ENCODE assay signal across 23 mouse cellular contexts in genomic region chr6:8349060-8349670, GRCm38 (mm10).
DNase-seq lines count a peak whose midpoint lies in the region; ATAC-seq and TF ChIP-seq lines count a peak whose summit lies in the region.
"Had no signal": no experiment of that assay in that cellular context is flagged by ENCODE, and none has a peak within 500 bp of the region (broad histone marks: within the 10 kb centered on the region; RNA-seq: fewer than 3 reads in every experiment).

No protein-coding gene starts in this region.

- H3K4me3 ChIP-seq in G1E (ENCODE audit: low read depth, low read length), result peak overlapping the region; percentile 44; the same call in 1 of the 2 replicates
- peak overlapping the region; percentile 35 for H3K4me3 ChIP-seq in erythroblast, embryonic 14.5 days (replicated peaks)
- no peak overlapping the region for H3K4me3 ChIP-seq in liver, embryonic 12.5 days
- H3K4me3 ChIP-seq in forebrain, embryonic 16.5 days (replicated peaks; ENCODE audit: low read length), result no peak overlapping the region
- H3K4me3 ChIP-seq: forebrain, embryonic 13.5 days; heart, embryonic 12.5 days; kidney, embryonic 15.5 days; limb, embryonic 13.5 days had no signal

- no peak overlapping the region for H3K9ac ChIP-seq in liver, embryonic 12.5 days
- H3K9ac ChIP-seq in forebrain, embryonic 16.5 days (replicated peaks; ENCODE audit: low read depth, low read length), result no peak overlapping the region
- H3K9ac ChIP-seq: forebrain, embryonic 13.5 days; heart, embryonic 12.5 days; kidney, embryonic 15.5 days; limb, embryonic 13.5 days had no signal

- TF ChIP-seq CTCF in G1E (IDR thresholded peaks at IDR 0.05; ENCODE audit: low read depth, low read length), result no peak

- intact Hi-C loops in heart, postnatal 10 days (cut with DNase I), result no loop called here

- 42% methylated on average over 2 of the region's 2 CpGs for WGBS in liver, embryonic 12.5 days (ENCODE audit: insufficient replicate concordance)
- 83% methylated on average over 2 of the region's 2 CpGs for WGBS in forebrain, embryonic 16.5 days

- H3K9me3 ChIP-seq in G1E (replicated peaks), result no peaks in the 10 kb centered on the region
- H3K9me3 ChIP-seq in erythroblast, embryonic 14.5 days (ENCODE audit: control insufficient read depth, low read length), result no peaks in the 10 kb centered on the region
- no peaks in the 10 kb centered on the region for H3K9me3 ChIP-seq in liver, embryonic 12.5 days (replicated peaks)
- H3K9me3 ChIP-seq in forebrain, embryonic 16.5 days (ENCODE audit: control insufficient read depth, low read length), result no peaks in the 10 kb centered on the region
- H3K9me3 ChIP-seq: forebrain, embryonic 13.5 days; heart, embryonic 12.5 days; kidney, embryonic 15.5 days; limb, embryonic 13.5 days had no signal

- H3K36me3 ChIP-seq in G1E (replicated peaks), result peaks cover 4% of the 10 kb centered on the region
- H3K36me3 ChIP-seq in erythroblast, embryonic 14.5 days (ENCODE audit: control insufficient read depth), result peaks cover 3% of the 10 kb centered on the region; the same call in 1 of the 2 replicates
- no peaks in the 10 kb centered on the region for H3K36me3 ChIP-seq in liver, embryonic 12.5 days
- no peaks in the 10 kb centered on the region for H3K36me3 ChIP-seq in forebrain, embryonic 16.5 days (ENCODE audit: control insufficient read depth, insufficient read depth)
- H3K36me3 ChIP-seq: heart, embryonic 12.5 days; kidney, embryonic 15.5 days; limb, embryonic 13.5 days had no signal

- ATAC-seq in G1E (ENCODE audit: extremely low read depth, insufficient number of reproducible peaks, low FRiP score, poor library complexity, severe bottlenecking), result no peak; the same call in 1 of the 2 replicates
- ATAC-seq in liver, embryonic 12.5 days, result peak; percentile 81
- ATAC-seq in megakaryocyte progenitor cell, adult 5-6 weeks (replicated peaks; ENCODE audit: poor library complexity), result peak; percentile 34; the same call in 1 of the 2 replicates
- no peak for ATAC-seq in forebrain, embryonic 16.5 days
- ATAC-seq: forebrain, embryonic 13.5 days; hindbrain, postnatal 0 days; intestine, postnatal 0 days had no signal

- H3K4me2 ChIP-seq in liver, embryonic 12.5 days, result peak overlapping the region; percentile 41
- no peak overlapping the region for H3K4me2 ChIP-seq in forebrain, embryonic 16.5 days (ENCODE audit: low read length)
- H3K4me2 ChIP-seq: forebrain, embryonic 13.5 days; heart, embryonic 12.5 days; kidney, embryonic 15.5 days; limb, embryonic 13.5 days had no signal

- peak overlapping the region; percentile 59 for H3K27ac ChIP-seq in liver, embryonic 12.5 days
- H3K27ac ChIP-seq in forebrain, embryonic 16.5 days (ENCODE audit: low read length), result no peak overlapping the region
- H3K27ac ChIP-seq: forebrain, embryonic 13.5 days; hindbrain, postnatal 0 days; kidney, embryonic 15.5 days; limb, embryonic 13.5 days; stomach, postnatal 0 days had no signal

- H3K4me1 ChIP-seq in G1E (ENCODE audit: insufficient read depth, low read depth, low read length), result peaks cover 62% of the 10 kb centered on the region
- H3K4me1 ChIP-seq in erythroblast, embryonic 14.5 days (ENCODE audit: control insufficient read depth), result peaks cover 75% of the 10 kb centered on the region
- peaks cover 44% of the 10 kb centered on the region for H3K4me1 ChIP-seq in liver, embryonic 12.5 days
- H3K4me1 ChIP-seq in forebrain, embryonic 16.5 days (replicated peaks; ENCODE audit: control insufficient read depth, insufficient read depth, low read length), result peaks cover 14% of the 10 kb centered on the region

- no peaks in the 10 kb centered on the region for H3K27me3 ChIP-seq in G1E (ENCODE audit: insufficient read depth, low read length)
- H3K27me3 ChIP-seq in erythroblast, embryonic 14.5 days (ENCODE audit: control insufficient read depth), result no peaks in the 10 kb centered on the region
- H3K27me3 ChIP-seq in liver, embryonic 12.5 days (replicated peaks), result no peaks in the 10 kb centered on the region
- H3K27me3 ChIP-seq in forebrain, embryonic 16.5 days (replicated peaks; ENCODE audit: control insufficient read depth, insufficient read depth, low read length), result no peaks in the 10 kb centered on the region
- H3K27me3 ChIP-seq: forebrain, embryonic 13.5 days; heart, embryonic 12.5 days; kidney, embryonic 15.5 days; limb, embryonic 13.5 days had no signal

- DNase-seq in G1E (ENCODE audit: low spot score), result no peak
- DNase-seq in heart, postnatal 10 days, result no peak
- DNase-seq in retina, postnatal 1 day, result no peak
- DNase-seq: adrenal gland, postnatal 25 days; cerebellum, adult 11-12 months; cerebellum, postnatal 10 days; gastrocnemius, postnatal 25 days; heart, adult 18-20 months; heart, postnatal 14 days; kidney, postnatal 36 days; lung, postnatal 4 days; midbrain, embryonic 14.5 days had no signal

Comparison
In these comparisons a context has a peak if more than half of its experiments do, and no peak if none do; other contexts are left out.
1. ATAC-seq: peak in liver, embryonic 12.5 days (single experiment) and megakaryocyte progenitor cell, adult 5-6 weeks (single experiment); none in G1E (single experiment) and forebrain, embryonic 16.5 days (single experiment).
2. H3K4me3 ChIP-seq: peak in G1E (single experiment) and erythroblast, embryonic 14.5 days (single experiment); none in liver, embryonic 12.5 days (single experiment) and forebrain, embryonic 16.5 days (single experiment).